Mouse (Mus musculus): ENCODE data around the gene Angptl3. TPM values are rescaled to one million over a fixed set of nuclear protein-coding genes. Genes with fewer than 3 reads are reported as not detected.

Gene Angptl3
- total and polyA plus RNA-seq, 3 experiments = not detected

GRCm38 (mm10) chr4:99011039-99011438 is 19.7 kb upstream of the Angptl3 start:
- Histone ChIP-seq H3K27ac (ENCODE audit: insufficient read depth, low read depth) (no peak overlapping the region), H3K9me3 (replicated peaks; ENCODE audit: low read length) (no peaks in the 10 kb centered on the region), H3K4me1 (ENCODE audit: control insufficient read depth in 1 of 2, insufficient read depth in 2 of 2) (peaks cover 2 to 7% of the 10 kb centered on the region in 2 experiments; a peak in 3 of 4 replicates), H3K79me2 (replicated peaks; ENCODE audit: control insufficient read depth, extremely low read depth, insufficient read depth, poor library complexity, severe bottlenecking) (no peaks in the 10 kb centered on the region), H3K4me3 (replicated peaks in 1 of 3; ENCODE audit: low read depth in 2 of 3, low read length in 2 of 3, poor library complexity in 1 of 3) (no peak overlapping the region), H3K4me2 (ENCODE audit: insufficient read depth, low read depth, poor library complexity, severe bottlenecking) (no peak overlapping the region), H3K27me3 (replicated peaks) (no peaks in the 10 kb centered on the region), H3K36me3 (replicated peaks in 1 of 2; ENCODE audit: control insufficient read depth in 1 of 2, insufficient read depth in 1 of 2, low read length in 1 of 2) (no peaks in the 10 kb centered on the region), H3K9ac (ENCODE audit: insufficient read depth, low read depth) (no peak overlapping the region)
- no peak for TF ChIP-seq ZKSCAN1 (IDR thresholded peaks at IDR 0.05; ENCODE audit: borderline replicate concordance, low read depth, low read length)
- no peak for TF ChIP-seq ELF1 (IDR thresholded peaks at IDR 0.05; ENCODE audit: low read depth, low read length)
- TF ChIP-seq ZMIZ1 (IDR thresholded peaks at IDR 0.05; ENCODE audit: low read depth, low read length) = no peak
- no peak for TF ChIP-seq MYC (IDR thresholded peaks at IDR 0.05; ENCODE audit: low read depth, low read length)
- TF ChIP-seq EP300 (IDR thresholded peaks at IDR 0.05; ENCODE audit: low read length) = no peak
- TF ChIP-seq RCOR1 (conservative IDR thresholded peaks at IDR 0.05; ENCODE audit: low read depth, low read length) = no peak
- no peak for TF ChIP-seq CTCF (conservative IDR thresholded peaks at IDR 0.05 in 1 of 2, IDR thresholded peaks at IDR 0.05 in 1 of 2; ENCODE audit: low read depth in 2 of 2, low read length in 2 of 2)
- TF ChIP-seq MAZ (IDR thresholded peaks at IDR 0.05; ENCODE audit: low read depth, low read length) = no peak
- TF ChIP-seq TBP (conservative IDR thresholded peaks at IDR 0.05; ENCODE audit: low read depth, low read length) = no peak
- no peak for TF ChIP-seq USF2 (conservative IDR thresholded peaks at IDR 0.05; ENCODE audit: low read depth, low read length)
- no peak for TF ChIP-seq RAD21 (IDR thresholded peaks at IDR 0.05; ENCODE audit: low read depth, low read length)
- TF ChIP-seq POLR2A (IDR thresholded peaks at IDR 0.05; ENCODE audit: low read depth, low read length) = no peak
- in situ Hi-C loops (cut with MboI; ENCODE audit: low pct_ligation_motif_present, low pct_unique_long_range_greater_than_20kb, low sequenced_read_pairs) = no loop called here
- no peak for DNase-seq (ENCODE audit: extremely low read depth)
- dilution Hi-C loops (cut with MboI; ENCODE audit: extremely low pct_ligation_motif_present, extremely low pct_unique_long_range_greater_than_20kb, low sequenced_read_pairs) = no loop called here

GRCm38 (mm10) chr4:99022221-99022620 is 8.5 kb upstream of the Angptl3 start:
- no peak overlapping the region for H3K4me2 ChIP-seq (ENCODE audit: insufficient read depth, low read depth, poor library complexity, severe bottlenecking)

More at GRCm38 (mm10) chr4:99022221-99022620, 8.5 kb upstream of the Angptl3 start:
- dilution Hi-C loops (cut with MboI; ENCODE audit: extremely low pct_ligation_motif_present, extremely low pct_unique_long_range_greater_than_20kb, low sequenced_read_pairs) (no loop called here), in situ Hi-C loops (cut with MboI; ENCODE audit: low pct_ligation_motif_present, low pct_unique_long_range_greater_than_20kb, low sequenced_read_pairs) (no loop called here)
- no peak for TF ChIP-seq SIN3A (IDR thresholded peaks at IDR 0.05; ENCODE audit: low read length)
- TF ChIP-seq JUN (IDR thresholded peaks at IDR 0.05; ENCODE audit: insufficient read depth, low read depth, low read length) = no peak
- TF ChIP-seq POLR2AphosphoS2 (IDR thresholded peaks at IDR 0.05; ENCODE audit: low read depth, low read length) = no peak
- no peak for TF ChIP-seq MAX (IDR thresholded peaks at IDR 0.05; ENCODE audit: low read length)
- TF ChIP-seq USF2 (conservative IDR thresholded peaks at IDR 0.05; ENCODE audit: low read depth, low read length) = no peak
- TF ChIP-seq MYC (IDR thresholded peaks at IDR 0.05; ENCODE audit: low read depth, low read length) = no peak
- TF ChIP-seq RAD21 (IDR thresholded peaks at IDR 0.05; ENCODE audit: low read depth, low read length) = no peak
- TF ChIP-seq USF1 (IDR thresholded peaks at IDR 0.05; ENCODE audit: low read depth, low read length) = no peak
- no peak for TF ChIP-seq ZC3H11A (IDR thresholded peaks at IDR 0.05; ENCODE audit: low read depth, low read length)
- TF ChIP-seq EP300 (IDR thresholded peaks at IDR 0.05; ENCODE audit: low read length) = no peak
- TF ChIP-seq MAZ (IDR thresholded peaks at IDR 0.05; ENCODE audit: low read depth, low read length) = no peak
- no peak for TF ChIP-seq PAX5 (IDR thresholded peaks at IDR 0.05; ENCODE audit: low read length)
- TF ChIP-seq IRF4 (IDR thresholded peaks at IDR 0.05; ENCODE audit: low read depth, low read length) = no peak
- no peak for TF ChIP-seq ZKSCAN1 (IDR thresholded peaks at IDR 0.05; ENCODE audit: borderline replicate concordance, low read depth, low read length)
- no peak for TF ChIP-seq CTCF (conservative IDR thresholded peaks at IDR 0.05 in 1 of 2, IDR thresholded peaks at IDR 0.05 in 1 of 2; ENCODE audit: low read depth in 2 of 2, low read length in 2 of 2)
- no peak for TF ChIP-seq UBTF (IDR thresholded peaks at IDR 0.05; ENCODE audit: low read depth, low read length)
- TF ChIP-seq CHD1 (IDR thresholded peaks at IDR 0.05; ENCODE audit: low read depth, low read length) = no peak
- H3K27me3 ChIP-seq (replicated peaks) = no peaks in the 10 kb centered on the region
- no peaks in the 10 kb centered on the region for H3K79me2 ChIP-seq (replicated peaks; ENCODE audit: control insufficient read depth, extremely low read depth, insufficient read depth, poor library complexity, severe bottlenecking)
- H3K9ac ChIP-seq (ENCODE audit: insufficient read depth, low read depth) = no peak overlapping the region
- no peak for DNase-seq (ENCODE audit: extremely low read depth)
- H3K36me3 ChIP-seq (replicated peaks in 1 of 2; ENCODE audit: control insufficient read depth in 1 of 2, insufficient read depth in 1 of 2, low read length in 1 of 2) = no peaks in the 10 kb centered on the region
- H3K9me3 ChIP-seq (replicated peaks; ENCODE audit: low read length) = no peaks in the 10 kb centered on the region
- H3K4me1 ChIP-seq (ENCODE audit: control insufficient read depth in 1 of 2, insufficient read depth in 2 of 2) = no peaks in the 10 kb centered on the region
- H3K27ac ChIP-seq (ENCODE audit: insufficient read depth, low read depth) = no peak overlapping the region
- H3K4me3 ChIP-seq (replicated peaks in 1 of 3; ENCODE audit: low read depth in 2 of 3, low read length in 2 of 3, poor library complexity in 1 of 3) = no peak overlapping the region

Data from CH12.LX (cell line).